Mouse (Mus musculus) adipocyte (in vitro differentiated cells): ENCODE measurements around the gene Ankrd54.
A peak's percentile ranks its signal among the peaks of the same experiment; 100 is the strongest.

ENCODE experiments used
- DNase-seq: peaks from one replicate; pipeline ENCODE4 v3.0.0-alpha.2; 2016; ENCODE audit warnings: low spot score

Gene Ankrd54

DNA sequence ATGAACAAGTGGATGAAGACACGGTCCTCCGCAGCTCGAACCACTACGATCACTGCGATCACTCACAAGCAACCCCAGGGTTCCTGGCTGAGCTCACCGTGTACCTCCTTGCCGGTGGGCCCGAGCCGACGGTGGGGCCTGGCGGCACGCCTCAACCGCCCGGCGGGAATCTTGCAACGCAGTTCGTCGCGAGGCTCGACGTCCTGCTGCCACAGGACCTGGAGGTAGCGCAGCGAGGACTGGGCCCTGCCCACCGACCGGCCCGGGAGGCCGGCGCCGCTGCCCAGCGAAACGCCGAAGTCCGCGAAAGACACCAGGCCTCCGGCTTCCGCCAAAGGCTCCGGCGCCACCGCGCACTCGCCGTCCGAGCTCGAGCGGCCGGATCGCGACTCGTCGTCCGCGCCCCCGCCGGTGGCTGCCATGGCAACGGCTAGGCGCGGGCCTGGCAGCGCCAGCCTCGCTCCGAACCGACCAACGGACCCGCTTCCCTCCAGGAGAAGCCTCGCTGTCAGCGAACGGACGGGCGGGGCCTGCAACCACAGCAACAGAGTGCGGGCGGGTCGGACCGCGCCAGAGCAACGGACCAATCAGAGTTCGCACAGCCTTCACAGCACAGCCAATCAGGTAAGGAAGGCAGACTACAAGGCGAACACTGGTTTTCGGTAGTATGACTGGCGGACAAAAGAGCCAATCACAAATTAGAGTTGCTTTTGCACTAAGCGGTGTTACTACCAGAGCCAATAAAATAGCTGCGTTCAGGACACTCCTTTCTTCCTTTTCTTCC lies at the start of gene Ankrd54:
Ankrd54 (minus strand) TSS at position 518 of the 784 bp plus-strand sequence.
- peak; percentile 99 for DNase-seq

DNA sequence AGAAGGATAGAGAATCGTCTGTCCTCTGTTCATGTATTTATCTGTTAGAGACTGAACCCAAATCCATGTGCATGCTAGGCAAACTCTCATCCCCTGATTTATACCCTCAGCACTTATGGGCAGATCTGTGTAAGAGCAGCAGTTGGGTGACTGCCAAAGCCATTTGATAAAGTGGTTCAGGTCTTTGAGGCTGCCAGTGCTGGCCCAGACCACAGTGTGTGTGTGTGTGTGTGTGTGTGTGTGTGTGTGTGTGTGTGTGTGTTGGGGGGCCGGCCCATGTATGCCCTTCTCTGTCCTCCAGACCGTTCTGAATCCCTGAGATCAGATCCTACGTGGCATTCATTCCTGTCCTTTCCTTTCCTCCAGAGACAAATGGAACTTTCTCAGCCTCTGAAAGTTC lies 49.1 kb upstream of the Ankrd54 start:
- DNase-seq: peak; percentile 46

DNA sequence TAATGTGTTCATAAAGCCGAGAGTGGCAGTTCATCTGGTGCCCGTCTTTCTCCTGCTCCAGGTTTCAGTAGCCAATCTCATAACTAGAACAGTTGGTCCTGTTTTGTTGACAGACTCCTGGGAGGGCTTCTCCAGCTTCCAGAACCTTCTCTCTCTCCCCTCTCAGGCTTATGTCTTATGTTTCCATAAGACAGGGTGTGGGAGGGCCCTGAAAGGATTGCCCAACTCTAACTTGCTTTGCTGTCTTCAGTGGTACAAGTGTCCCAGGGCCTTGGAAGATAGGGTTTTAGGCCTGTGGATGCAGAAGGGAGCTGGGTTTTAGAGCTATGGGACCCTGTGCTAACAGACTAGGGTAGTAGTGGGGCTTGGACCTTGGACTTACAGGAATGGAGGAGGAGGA lies 47.8 kb upstream of the Ankrd54 start:
- no peak for DNase-seq

DNA sequence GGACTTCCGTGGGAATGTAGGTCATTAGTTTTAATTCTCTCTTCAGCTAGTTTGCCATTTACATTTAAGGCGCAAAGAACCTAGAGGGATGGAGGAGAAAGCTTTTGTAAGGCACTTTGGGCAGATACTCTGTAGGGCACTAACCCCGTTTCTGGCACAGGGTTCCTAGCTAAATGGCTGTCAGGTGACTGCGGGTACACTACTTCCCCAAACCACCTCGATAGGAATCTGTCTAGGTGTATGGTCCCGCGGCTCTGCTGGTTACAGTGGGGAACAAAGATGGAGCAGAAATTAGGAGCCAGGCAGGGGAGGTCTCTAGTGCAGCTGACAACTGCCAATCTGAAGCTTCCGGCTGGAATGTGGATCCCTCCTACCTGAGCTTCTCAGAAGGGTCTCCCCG lies 47.3 kb upstream of the Ankrd54 start:
- DNase-seq: no peak

DNA sequence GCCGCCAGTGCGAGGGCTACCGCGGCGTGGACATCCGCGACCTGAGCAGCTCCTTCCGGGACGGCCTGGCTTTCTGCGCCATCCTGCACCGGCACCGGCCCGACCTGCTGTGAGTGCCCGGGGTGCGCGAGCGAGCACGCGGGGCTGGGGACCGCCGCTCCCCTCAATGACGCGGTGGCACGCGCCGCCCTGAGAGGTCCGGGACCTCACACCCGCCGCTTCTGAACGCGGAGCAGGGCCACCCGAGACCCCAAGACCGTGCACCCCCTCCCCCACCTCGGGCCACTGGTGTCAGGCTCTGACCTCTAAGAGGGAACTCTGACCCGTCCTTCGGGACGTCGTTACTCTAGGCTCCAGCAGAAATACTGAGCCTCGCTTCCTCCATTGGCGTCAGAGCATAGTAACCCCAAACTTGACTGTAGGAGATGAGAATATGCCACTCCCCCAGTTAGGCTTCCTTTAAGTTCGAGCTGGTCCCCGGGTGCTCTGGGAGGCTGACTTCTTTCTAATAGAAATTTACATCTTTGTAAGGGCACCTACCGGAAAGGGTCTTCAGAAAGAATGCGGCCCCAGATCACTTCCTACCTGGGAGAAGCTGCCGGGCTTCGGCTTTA lies 46.7 kb upstream of the Ankrd54 start:
- DNase-seq: peak; percentile 30

DNA sequence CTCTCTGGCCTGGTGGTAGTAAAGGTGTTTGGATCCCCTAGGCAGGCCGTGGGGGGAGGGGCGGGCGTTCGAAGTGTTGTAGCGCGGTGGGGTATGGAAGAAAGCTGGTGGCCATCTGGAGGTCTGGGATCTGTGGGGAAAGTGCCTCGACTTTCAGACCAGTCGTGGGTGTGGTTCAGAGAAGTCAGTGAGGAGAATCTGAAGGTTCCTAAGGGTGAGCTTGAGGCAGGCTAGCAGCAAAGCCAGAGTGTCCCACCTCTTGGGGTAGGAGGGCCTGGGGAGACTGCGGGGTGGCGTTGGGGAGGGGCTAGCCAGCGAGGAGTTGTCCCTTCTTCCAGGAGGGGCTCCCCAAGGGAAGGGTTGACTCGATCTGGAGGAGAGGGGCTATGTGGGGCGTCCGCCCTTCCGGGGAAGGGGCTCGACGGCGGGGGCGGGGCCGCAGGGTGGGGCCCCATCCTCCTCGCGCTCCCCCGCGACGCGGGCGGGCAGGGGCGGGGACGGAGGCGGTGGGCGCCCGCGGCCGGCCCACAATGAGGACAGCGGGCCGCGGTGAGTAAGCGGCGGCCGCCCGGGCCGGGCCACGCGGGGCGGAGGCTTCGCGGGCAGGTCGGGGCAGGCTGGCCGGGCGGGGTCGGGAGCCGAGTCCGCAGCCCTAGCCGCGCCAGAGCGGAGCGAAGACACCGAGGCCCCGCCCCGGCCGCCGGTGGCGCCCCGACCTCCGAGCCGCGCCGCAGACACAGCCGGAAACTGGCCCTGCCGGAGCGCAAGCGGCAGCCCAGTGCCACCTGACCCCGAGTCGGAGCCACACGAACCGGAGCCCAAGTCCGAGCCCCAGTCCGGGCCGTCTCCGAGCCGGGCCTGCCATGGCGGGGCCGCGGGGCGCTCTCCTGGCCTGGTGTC lies 46.0 kb upstream of the Ankrd54 start, which contains the start of gene Micall1:
Micall1 (plus strand) TSS at position 478 of the 900 bp plus-strand sequence.
- DNase-seq: peak; percentile 73

DNA sequence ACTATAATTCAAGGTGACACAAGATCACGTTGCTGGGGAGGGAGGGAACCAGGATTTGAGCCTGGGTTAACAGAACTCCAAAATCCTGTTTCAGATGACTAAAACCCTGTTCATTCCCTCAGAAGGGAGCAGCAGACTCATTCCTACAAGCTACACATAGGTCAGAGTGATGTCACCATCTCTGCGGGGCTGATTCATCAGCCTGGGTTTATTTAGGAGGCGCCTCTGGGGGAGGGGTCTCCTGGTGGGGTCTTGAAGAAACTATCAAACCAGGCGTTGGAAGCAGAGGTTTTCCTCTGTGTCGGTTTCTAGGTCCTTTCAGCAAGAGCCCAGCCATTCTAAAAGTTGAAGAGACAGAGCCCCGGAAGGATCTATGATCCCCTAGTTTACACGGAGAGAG lies 45.3 kb upstream of the Ankrd54 start:
- DNase-seq: peak; percentile 58

DNA sequence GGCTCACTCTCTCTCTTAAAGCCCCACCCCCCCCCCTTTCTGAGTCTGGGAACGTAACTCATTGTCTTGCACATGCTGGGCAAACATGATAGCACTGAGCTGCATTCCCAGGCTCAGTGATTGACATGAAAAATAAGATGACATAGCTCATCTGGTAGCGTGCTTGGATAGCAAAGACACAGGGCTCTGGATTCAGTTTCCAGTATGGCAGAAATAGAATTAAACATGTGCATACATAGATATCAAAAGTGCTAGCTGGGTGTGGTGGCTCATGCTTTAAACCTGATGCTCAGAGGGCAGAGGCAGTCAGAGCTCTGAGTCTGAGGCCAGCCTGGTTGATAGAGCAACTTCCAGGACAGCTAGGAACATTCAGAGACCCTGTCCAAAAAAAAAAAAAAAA lies 43.1 kb upstream of the Ankrd54 start:
- DNase-seq: no peak

DNA sequence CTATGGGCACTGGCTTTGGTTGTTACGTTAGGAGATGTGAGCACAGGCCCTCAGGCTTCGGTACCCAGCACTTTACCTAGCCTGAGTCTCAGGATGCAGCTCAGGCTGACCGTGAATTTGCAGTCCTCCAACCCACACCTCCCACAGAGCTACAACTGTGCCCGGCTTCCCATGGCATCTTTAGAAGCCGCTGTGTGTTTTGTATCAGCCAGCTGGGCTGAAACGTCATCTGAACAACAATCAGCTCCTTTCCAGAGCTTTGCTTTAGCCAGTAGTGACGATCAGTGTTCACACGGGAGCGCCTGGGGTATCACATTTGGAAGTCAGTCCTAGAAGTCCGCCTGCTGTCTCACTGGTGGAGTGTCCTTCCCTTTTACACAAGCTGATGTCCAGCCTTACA lies 40.6 kb upstream of the Ankrd54 start:
- DNase-seq: no peak

DNA sequence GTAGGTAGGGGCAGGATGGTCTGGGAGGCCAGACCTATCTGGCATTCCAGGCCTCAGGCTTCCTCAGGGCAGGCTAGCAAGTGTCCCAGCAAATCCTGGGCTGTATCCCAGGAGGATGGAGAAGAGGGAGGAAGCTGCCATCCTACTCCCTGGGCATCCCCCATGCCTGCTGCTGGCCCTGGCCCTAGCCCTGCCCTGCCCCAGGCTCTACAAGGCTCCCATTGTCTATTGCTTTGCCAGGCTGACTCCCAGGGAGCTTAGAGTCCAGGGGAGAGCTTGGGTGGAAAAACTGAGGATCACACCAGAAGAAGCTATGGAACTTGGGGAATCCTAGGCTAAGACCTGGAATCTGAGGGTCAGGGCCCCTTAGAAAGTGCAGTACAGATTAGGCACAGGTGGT lies 38.8 kb upstream of the Ankrd54 start:
- no peak for DNase-seq

DNA sequence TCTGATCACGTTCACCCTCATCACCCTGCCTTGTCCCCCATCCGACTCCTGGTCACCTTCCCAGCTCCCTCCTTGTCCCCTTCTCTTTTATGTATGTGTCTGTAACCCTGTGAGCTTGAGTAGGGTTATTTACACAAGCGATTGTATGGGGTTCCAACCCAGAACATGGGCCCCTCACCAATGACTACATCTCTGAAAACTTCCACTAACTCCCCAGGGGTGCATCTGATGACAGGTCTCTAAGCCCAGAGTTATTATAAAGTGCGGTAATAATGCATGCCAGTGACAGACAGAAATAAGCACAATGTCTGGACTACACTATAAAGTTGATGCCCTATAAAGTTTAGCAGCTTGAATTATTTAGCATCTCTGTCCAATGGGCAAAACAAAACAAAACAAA lies 37.7 kb upstream of the Ankrd54 start:
- no peak for DNase-seq

DNA sequence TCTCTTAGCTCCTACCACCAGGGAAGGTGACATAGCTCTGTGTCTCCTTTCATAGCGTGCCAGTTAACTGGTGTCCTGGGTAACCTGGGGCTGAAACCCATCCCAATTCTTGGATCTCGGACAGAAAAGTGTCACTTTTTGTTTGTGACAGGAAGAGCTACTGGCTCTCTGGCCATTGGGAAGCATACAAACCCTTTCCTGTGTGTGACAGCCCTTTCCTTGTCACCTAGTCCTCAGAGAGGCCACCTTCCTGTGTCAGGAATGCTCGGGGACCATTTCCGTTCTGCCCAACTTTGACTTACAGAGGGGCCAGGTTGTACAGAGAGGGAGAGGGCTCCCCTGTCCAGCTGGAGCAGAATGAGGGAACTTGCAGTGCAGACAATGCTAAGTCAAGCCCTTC lies 36.8 kb upstream of the Ankrd54 start:
- DNase-seq: no peak

DNA sequence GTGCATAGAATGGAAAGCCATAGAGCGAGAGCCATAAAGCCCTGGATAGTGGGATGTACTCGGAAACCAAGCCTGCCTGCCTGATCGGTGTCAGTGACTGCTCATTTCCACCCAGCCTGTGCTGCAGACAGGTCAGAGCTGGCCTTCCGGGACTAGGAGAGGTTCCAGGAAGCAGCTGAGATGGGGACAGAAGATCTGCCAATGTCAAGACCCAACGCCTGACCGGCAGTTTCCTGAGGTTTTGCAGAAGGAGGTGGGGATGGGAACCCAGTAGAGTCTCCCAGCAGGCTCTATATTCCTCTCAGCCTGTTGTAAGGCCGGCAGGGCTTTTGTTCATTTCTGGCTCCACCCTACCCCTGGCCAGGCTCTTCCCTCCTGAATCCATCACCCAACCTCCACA lies 36.2 kb upstream of the Ankrd54 start:
- no peak for DNase-seq

DNA sequence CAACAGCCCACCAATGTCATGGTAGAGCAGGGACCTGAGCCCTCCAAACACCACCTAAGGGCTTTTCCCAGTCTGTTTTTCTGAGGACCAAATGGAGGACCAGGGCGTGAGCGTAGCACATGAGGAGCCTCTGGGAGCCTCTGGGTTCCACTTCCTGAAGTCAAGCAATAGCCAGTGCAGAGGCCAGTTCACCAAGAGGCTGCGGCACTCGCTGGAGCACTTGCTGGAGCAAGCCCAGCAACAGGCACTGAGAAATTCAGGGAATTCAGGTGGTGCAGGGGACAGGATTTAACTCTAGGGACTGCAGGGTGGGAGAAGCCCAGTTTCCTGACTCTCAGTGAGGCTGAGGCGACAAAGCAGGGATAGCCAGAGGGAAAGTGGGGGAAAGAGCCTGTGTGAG lies 35.5 kb upstream of the Ankrd54 start:
- DNase-seq: no peak

DNA sequence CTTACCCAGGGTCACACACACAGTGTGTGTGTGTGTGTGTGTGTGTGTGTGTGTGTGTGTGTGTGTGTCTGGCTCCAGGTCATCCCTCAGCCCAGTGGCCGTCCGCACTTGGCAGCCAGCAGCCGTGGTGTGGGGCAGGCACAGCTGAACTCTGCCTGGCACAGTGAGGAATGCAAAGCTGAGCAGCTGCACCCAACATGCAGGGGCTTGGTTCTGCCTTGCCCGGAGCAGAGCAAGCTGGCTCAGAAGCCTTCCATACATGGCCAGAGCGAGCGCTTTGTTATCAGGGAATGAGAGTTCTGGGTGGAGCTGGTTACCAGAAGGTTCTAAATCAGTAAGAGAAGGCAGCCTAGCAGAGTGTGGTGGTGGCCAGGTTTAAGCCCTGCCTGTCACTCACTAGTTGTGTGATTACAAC lies 34.9 kb upstream of the Ankrd54 start:
- peak; percentile 80 for DNase-seq

DNA sequence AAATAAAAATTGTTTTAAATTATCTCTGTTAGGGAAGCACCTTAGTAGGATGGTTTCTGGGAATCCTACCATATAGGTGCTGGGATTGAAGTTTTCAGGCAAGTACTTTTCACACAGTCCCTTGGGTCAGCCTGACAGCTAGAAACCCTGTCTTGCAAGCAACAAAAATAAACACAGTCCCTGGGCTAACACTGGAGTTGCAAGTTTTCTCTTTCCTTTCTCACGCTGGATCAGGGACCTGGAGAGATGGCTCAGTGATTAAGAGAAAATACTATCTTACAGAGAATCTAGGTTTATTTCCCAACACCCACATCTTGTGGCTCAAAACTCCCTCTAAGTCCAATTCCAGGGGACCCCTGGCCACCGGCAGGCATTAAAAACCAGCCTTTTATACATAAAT lies 34.4 kb upstream of the Ankrd54 start:
- DNase-seq: no peak

DNA sequence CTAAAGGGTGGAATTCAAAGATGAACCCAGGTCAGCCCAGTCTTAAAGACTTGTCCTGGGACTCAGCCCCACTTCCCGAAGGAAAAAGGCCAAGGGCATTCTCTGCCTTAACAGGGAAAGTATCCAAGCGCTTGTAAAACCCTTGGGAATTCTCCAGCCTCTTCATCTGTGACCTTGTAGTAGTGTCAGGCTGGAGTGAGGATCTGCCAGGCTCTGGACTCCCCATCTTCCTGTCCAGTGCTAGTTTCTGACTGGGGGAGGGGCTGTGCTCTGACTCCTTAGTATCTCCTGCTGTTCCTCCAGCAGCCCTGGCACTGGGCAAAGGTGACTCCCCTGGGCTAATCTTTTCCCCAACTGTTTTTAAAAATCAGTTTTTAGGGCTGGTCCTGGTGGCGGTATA lies 33.9 kb upstream of the Ankrd54 start:
- peak; percentile 58 for DNase-seq

DNA sequence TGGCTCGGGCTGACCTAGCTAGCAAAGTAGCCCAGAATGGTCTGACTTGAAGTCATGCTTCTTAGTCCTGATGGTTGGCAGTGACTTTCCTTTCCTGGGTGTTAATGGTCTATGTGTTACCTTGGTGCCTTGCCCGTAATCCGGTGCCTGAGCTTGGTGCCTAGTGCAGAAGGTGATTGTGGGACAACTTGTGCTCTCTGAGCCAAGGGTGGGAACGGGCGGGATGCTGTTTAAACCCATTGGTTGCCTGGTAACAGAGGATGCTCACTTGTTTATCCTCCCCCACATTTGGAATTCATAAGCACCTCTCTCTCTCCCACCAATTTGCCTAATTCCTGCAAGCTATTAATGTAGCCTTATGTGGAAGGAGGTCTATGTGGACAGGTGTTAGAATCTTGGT lies 32.8 kb upstream of the Ankrd54 start:
- DNase-seq: no peak

DNA sequence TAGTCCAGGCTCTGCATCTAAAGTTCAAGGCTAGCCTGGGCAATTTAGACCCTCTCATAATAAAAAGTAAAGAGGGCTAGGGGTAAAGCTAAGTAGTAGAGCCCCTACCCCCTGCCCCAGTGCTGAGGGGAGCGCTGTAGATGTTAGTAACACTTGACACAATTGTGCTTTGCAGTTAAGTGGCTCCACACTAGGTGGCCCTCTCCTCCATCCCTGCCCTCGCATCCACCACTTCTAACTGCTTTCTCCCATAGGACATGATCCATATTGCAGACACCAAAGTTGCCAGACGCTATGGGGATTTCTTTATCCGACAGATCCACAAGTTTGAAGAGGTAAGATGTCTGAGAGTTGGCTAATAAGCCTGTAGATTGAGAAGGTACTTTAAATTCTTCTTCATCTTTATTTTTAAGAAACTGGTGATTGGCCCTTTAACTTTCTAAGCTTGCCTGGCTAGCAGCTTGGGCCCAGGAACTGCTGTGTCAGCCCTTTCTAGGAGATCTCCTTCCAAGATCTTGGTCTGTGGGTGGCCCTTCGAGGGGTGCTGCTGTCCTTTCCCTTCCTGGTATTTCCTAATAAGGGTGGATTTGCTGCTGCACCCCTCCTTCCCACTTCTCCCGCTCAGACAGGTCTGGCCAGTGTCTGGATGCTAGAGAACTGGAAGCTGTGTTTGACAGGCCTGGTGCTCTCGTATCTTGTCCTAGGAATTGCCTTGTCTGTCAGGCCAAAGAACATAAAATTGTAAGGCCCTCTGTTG lies 30.6 kb upstream of the Ankrd54 start:
- DNase-seq: peak; percentile 47

DNA sequence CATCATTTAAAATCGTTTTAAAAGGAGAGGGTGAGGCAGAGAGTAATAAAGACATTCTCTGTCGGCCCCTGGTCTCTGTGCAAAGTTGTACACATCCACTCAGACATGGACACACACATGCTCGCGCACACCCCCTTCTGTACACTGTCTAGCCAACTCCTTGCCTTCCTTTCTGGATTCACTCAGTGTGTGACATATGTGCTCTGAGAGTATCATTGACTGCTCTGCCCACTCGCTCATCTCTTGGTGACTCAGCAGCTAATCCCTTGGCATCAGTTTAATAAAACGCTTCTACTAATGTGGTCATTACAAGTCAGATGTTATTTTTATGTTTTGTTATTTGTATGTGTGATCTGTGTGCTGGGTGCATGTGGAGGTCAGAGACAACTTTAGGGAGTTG lies 29.6 kb upstream of the Ankrd54 start:
- no peak for DNase-seq

DNA sequence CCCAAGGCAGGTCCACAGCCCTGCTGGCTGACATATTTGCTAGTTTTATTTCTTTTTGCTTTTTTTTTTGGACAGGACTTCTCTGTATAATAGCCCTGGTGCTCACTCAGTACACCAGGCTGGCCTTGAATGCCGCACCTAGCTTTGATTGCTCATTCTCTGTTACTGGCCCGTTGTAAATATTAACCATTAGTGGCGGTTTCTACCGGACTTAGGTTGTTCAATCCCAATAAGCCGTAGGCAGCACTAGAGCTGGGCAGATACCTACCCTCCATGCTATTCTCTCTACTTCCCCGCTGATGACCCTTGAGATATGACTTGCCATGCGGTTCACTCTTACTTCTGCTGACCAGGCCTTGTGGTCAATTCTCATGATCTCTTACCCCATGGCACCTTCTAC lies 16.9 kb upstream of the Ankrd54 start:
- no peak for DNase-seq
